Mouse (Mus musculus): ENCODE results near the gene Cyp2d22. TPM values are rescaled to one million over a fixed set of nuclear protein-coding genes. Genes with fewer than 3 reads are reported as not detected.
"Not testable (repeated sequence)": the region's sequence is repeated elsewhere in the genome, so short reads cannot be mapped to it uniquely, and the experiment has no call there.

Cyp2d22 gene
- polyA plus RNA-seq, 1 experiment from 2014 or later, result 5.9 TPM

DNA sequence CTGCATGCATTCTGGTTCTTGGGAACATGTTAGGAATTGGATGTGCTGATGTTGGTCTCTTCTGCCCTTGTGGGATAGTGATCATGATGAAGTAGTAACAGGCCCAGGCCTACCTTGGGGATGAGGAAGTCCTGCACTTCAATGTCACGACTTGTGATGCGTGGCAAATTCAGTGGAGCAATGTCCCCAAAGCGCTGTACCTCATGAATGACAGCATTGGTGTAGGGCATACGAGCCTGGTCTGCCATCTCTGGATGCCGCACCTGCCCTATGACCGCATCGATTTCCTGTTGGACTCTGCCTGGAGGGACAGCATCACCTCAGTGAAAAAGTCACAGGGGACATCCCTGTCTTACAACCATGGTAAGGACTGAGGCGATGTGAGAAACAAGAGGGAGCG is 23.5 kb upstream of the Cyp2d22 start:
- Histone ChIP-seq H3K9ac (replicated peaks; ENCODE audit: low read depth, low read length) (no peak overlapping the region), H3K27ac (ENCODE audit: low read length) (no peak overlapping the region), H3K4me3 (ENCODE audit: low read depth, low read length) (no peak overlapping the region), H3K27me3 (ENCODE audit: control insufficient read depth, insufficient read depth, low read length) (no peaks in the 10 kb centered on the region), H3K9me3 (ENCODE audit: control insufficient read depth, low read depth, low read length) (no peaks in the 10 kb centered on the region), H3K4me1 (ENCODE audit: control insufficient read depth, insufficient read depth, low read length) (no peaks in the 10 kb centered on the region), H3K4me2 (replicated peaks; ENCODE audit: low read depth, low read length) (no peak overlapping the region), H3K36me3 (ENCODE audit: control insufficient read depth, insufficient read depth, low read length) (no peaks in the 10 kb centered on the region)
- no peak for ATAC-seq (ENCODE audit: insufficient number of reproducible peaks, insufficient read depth, low FRiP score, low read depth)
- 90% methylated on average over 9 of the region's 9 CpGs for WGBS

DNA sequence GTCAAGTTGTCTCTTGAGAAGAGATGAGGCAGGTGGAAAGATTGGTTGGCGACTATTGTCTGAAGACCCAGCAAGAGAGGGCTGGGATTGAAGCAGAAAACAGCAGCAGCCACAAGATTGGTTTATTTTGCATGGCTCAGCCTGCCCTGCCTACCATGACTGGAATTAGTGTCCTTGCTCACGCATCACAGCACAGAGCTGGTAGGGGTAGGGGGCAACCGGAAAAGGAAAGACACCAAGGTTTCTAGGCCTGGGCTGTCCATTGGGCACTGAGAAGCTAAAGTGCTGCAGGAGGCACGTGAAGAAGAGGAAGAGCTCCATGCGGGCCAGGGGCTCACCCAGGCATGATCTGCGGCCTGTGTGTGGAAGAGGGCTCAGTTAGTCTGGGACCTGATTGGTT is 22.7 kb upstream of the Cyp2d22 start:
- WGBS, result 89% methylated on average over 6 of the region's 6 CpGs
- no peak overlapping the region for H3K4me3 ChIP-seq (ENCODE audit: low read depth, low read length)
- no peaks in the 10 kb centered on the region for H3K27me3 ChIP-seq (ENCODE audit: control insufficient read depth, insufficient read depth, low read length)
- H3K9ac ChIP-seq (replicated peaks; ENCODE audit: low read depth, low read length), result no peak overlapping the region
- no peaks in the 10 kb centered on the region for H3K9me3 ChIP-seq (ENCODE audit: control insufficient read depth, low read depth, low read length)
- H3K27ac ChIP-seq (ENCODE audit: low read length), result no peak overlapping the region
- H3K36me3 ChIP-seq (ENCODE audit: control insufficient read depth, insufficient read depth, low read length), result no peaks in the 10 kb centered on the region
- no peak overlapping the region for H3K4me2 ChIP-seq (replicated peaks; ENCODE audit: low read depth, low read length)
- H3K4me1 ChIP-seq (ENCODE audit: control insufficient read depth, insufficient read depth, low read length), result no peaks in the 10 kb centered on the region
- ATAC-seq (ENCODE audit: insufficient number of reproducible peaks, insufficient read depth, low FRiP score, low read depth), result no peak

GRCm38 (mm10) chr15:82402106-82402505 is 22.0 kb upstream of the Cyp2d22 start:
- ATAC-seq (ENCODE audit: insufficient number of reproducible peaks, insufficient read depth, low FRiP score, low read depth), result no peak
- no peak overlapping the region for H3K27ac ChIP-seq (ENCODE audit: low read length)

GRCm38 (mm10) chr15:82401516-82401915 is 21.5 kb upstream of the Cyp2d22 start:
- no peaks in the 10 kb centered on the region for H3K27me3 ChIP-seq (ENCODE audit: control insufficient read depth, insufficient read depth, low read length)
- no peaks in the 10 kb centered on the region for H3K36me3 ChIP-seq (ENCODE audit: control insufficient read depth, insufficient read depth, low read length)
- H3K4me3 ChIP-seq (ENCODE audit: low read depth, low read length), result no peak overlapping the region
- ATAC-seq (ENCODE audit: insufficient number of reproducible peaks, insufficient read depth, low FRiP score, low read depth), result no peak
- no peaks in the 10 kb centered on the region for H3K4me1 ChIP-seq (ENCODE audit: control insufficient read depth, insufficient read depth, low read length)
- H3K4me2 ChIP-seq (replicated peaks; ENCODE audit: low read depth, low read length), result no peak overlapping the region
- 73% methylated on average over 2 of the region's 2 CpGs for WGBS
- H3K9me3 ChIP-seq (ENCODE audit: control insufficient read depth, low read depth, low read length), result no peaks in the 10 kb centered on the region
- H3K9ac ChIP-seq (replicated peaks; ENCODE audit: low read depth, low read length), result no peak overlapping the region
- no peak overlapping the region for H3K27ac ChIP-seq (ENCODE audit: low read length)

More at GRCm38 (mm10) chr15:82402106-82402505, 22.0 kb upstream of the Cyp2d22 start:
- no peaks in the 10 kb centered on the region for H3K9me3 ChIP-seq (ENCODE audit: control insufficient read depth, low read depth, low read length)
- H3K36me3 ChIP-seq (ENCODE audit: control insufficient read depth, insufficient read depth, low read length), result no peaks in the 10 kb centered on the region
- H3K4me2 ChIP-seq (replicated peaks; ENCODE audit: low read depth, low read length), result no peak overlapping the region
- H3K9ac ChIP-seq (replicated peaks; ENCODE audit: low read depth, low read length), result no peak overlapping the region
- H3K4me1 ChIP-seq (ENCODE audit: control insufficient read depth, insufficient read depth, low read length), result no peaks in the 10 kb centered on the region
- no peak overlapping the region for H3K4me3 ChIP-seq (ENCODE audit: low read depth, low read length)
- H3K27me3 ChIP-seq (ENCODE audit: control insufficient read depth, insufficient read depth, low read length), result no peaks in the 10 kb centered on the region

GRCm38 (mm10) chr15:82395955-82396354 is 15.9 kb upstream of the Cyp2d22 start:
- not testable (repeated sequence) for H3K9ac ChIP-seq (replicated peaks; ENCODE audit: low read depth, low read length); H3K27me3 ChIP-seq (ENCODE audit: control insufficient read depth, insufficient read depth, low read length); H3K27ac ChIP-seq (ENCODE audit: low read length); H3K36me3 ChIP-seq (ENCODE audit: control insufficient read depth, insufficient read depth, low read length); H3K4me3 ChIP-seq (ENCODE audit: low read depth, low read length); H3K4me2 ChIP-seq (replicated peaks; ENCODE audit: low read depth, low read length); H3K9me3 ChIP-seq (ENCODE audit: control insufficient read depth, low read depth, low read length); H3K4me1 ChIP-seq (ENCODE audit: control insufficient read depth, insufficient read depth, low read length); ATAC-seq (ENCODE audit: insufficient number of reproducible peaks, insufficient read depth, low FRiP score, low read depth)
- WGBS, result 68% methylated on average over 3 of the region's 3 CpGs

- not testable (repeated sequence) for H3K9ac ChIP-seq (replicated peaks; ENCODE audit: low read depth, low read length); ATAC-seq (ENCODE audit: insufficient number of reproducible peaks, insufficient read depth, low FRiP score, low read depth); H3K4me3 ChIP-seq (ENCODE audit: low read depth, low read length); H3K36me3 ChIP-seq (ENCODE audit: control insufficient read depth, insufficient read depth, low read length); H3K27ac ChIP-seq (ENCODE audit: low read length); H3K4me1 ChIP-seq (ENCODE audit: control insufficient read depth, insufficient read depth, low read length); H3K9me3 ChIP-seq (ENCODE audit: control insufficient read depth, low read depth, low read length); H3K4me2 ChIP-seq (replicated peaks; ENCODE audit: low read depth, low read length); H3K27me3 ChIP-seq (ENCODE audit: control insufficient read depth, insufficient read depth, low read length)
- 89% methylated on average over 2 of the region's 2 CpGs for WGBS
These were observed 13.9 kb upstream of the Cyp2d22 start, which contains the start of gene Cyp2d11 for GRCm38 (mm10) chr15:82393922-82394321. Gene Cyp2d11, minus strand, starts transcription at chr15:82394022.

DNA sequence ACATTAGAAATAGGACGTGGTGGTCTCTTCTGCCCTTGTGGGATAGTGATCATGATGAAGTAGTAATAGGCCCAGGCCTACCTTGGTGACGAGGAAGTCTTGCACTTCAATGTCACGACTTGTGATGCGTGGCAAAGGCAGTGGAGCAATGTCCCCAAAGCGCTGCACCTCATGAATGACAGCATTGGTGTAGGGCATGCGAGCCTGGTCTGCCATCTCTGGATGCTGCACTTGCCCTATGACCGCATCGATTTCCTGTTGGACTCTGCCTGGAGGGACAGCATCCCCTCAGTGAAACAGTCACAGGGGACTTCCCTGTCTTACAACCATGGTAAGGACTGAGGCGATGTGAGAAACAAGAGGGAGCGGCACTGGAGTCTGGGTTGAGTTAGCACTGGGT is 9.9 kb upstream of the Cyp2d22 start:
- H3K27ac ChIP-seq (ENCODE audit: low read length); H3K9ac ChIP-seq (replicated peaks; ENCODE audit: low read depth, low read length); ATAC-seq (ENCODE audit: insufficient number of reproducible peaks, insufficient read depth, low FRiP score, low read depth); H3K4me2 ChIP-seq (replicated peaks; ENCODE audit: low read depth, low read length); H3K36me3 ChIP-seq (ENCODE audit: control insufficient read depth, insufficient read depth, low read length); H3K4me1 ChIP-seq (ENCODE audit: control insufficient read depth, insufficient read depth, low read length); H3K9me3 ChIP-seq (ENCODE audit: control insufficient read depth, low read depth, low read length); H3K4me3 ChIP-seq (ENCODE audit: low read depth, low read length); H3K27me3 ChIP-seq (ENCODE audit: control insufficient read depth, insufficient read depth, low read length): not testable (repeated sequence)
- 86% methylated on average over 10 of the region's 10 CpGs for WGBS

DNA sequence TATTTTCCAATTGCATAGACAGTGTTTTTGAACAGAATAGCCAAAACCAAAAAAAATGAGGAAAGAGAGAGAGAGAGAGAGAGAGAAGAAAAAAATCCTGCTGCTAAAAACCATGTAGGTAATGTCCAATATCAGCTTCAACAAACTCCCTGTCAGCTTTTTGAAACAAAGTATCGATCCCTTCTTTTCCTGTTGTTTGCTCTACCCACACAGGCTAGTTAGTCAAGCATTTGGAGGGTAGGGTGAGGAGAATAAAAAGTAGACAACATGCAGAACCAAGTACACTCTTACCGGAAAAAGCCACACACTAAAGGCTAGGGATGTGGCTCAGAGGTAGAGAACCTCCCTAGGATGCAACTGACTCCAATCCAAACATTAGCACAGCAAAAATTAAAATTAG is 5.7 kb upstream of the Cyp2d22 start:
- ATAC-seq (ENCODE audit: insufficient number of reproducible peaks, insufficient read depth, low FRiP score, low read depth), result no peak
- no peak overlapping the region for H3K4me2 ChIP-seq (replicated peaks; ENCODE audit: low read depth, low read length)
- 0 out of 2 replicates have a peak, but pooled peaks cover 2% of the 10 kb centered on the region for H3K4me1 ChIP-seq (ENCODE audit: control insufficient read depth, insufficient read depth, low read length)
- no peaks in the 10 kb centered on the region for H3K36me3 ChIP-seq (ENCODE audit: control insufficient read depth, insufficient read depth, low read length)
- H3K9me3 ChIP-seq (ENCODE audit: control insufficient read depth, low read depth, low read length), result no peaks in the 10 kb centered on the region
- H3K9ac ChIP-seq (replicated peaks; ENCODE audit: low read depth, low read length), result no peak overlapping the region
- no peaks in the 10 kb centered on the region for H3K27me3 ChIP-seq (ENCODE audit: control insufficient read depth, insufficient read depth, low read length)
- H3K27ac ChIP-seq (ENCODE audit: low read length), result no peak overlapping the region
- 81% methylated on average over 2 of the region's 2 CpGs for WGBS
- no peak overlapping the region for H3K4me3 ChIP-seq (ENCODE audit: low read depth, low read length)

- H3K9me3 ChIP-seq (ENCODE audit: control insufficient read depth, low read depth, low read length), result no peaks in the 10 kb centered on the region
- no peak overlapping the region for H3K27ac ChIP-seq (ENCODE audit: low read length)
- H3K4me2 ChIP-seq (replicated peaks; ENCODE audit: low read depth, low read length), result no peak overlapping the region
- no peak overlapping the region for H3K4me3 ChIP-seq (ENCODE audit: low read depth, low read length)
- no peak for ATAC-seq (ENCODE audit: insufficient number of reproducible peaks, insufficient read depth, low FRiP score, low read depth)
- WGBS, result 86% methylated on average over 2 of the region's 2 CpGs
- H3K4me1 ChIP-seq (ENCODE audit: control insufficient read depth, insufficient read depth, low read length), result peaks cover 16% of the 10 kb centered on the region
- H3K36me3 ChIP-seq (ENCODE audit: control insufficient read depth, insufficient read depth, low read length), result no peaks in the 10 kb centered on the region
- no peaks in the 10 kb centered on the region for H3K27me3 ChIP-seq (ENCODE audit: control insufficient read depth, insufficient read depth, low read length)
- H3K9ac ChIP-seq (replicated peaks; ENCODE audit: low read depth, low read length), result no peak overlapping the region
These were observed 2.4 kb upstream of the Cyp2d22 start for GRCm38 (mm10) chr15:82382441-82382840.

Measured in stomach, embryonic 14.5 days (tissue).